ENCODE assay signal across 13 mouse cellular contexts in genomic region chr1:152280014-152280413, GRCm38 (mm10).
DNase-seq lines count a peak whose midpoint lies in the region; ATAC-seq and TF ChIP-seq lines count a peak whose summit lies in the region.
"Had no signal": no experiment of that assay in that cellular context is flagged by ENCODE, and none has a peak within 500 bp of the region (broad histone marks: within the 10 kb centered on the region; RNA-seq: fewer than 3 reads in every experiment).

No protein-coding gene starts in this region.

- no peaks in the 10 kb centered on the region for H3K4me1 ChIP-seq in liver, embryonic 14.5 days (replicated peaks; ENCODE audit: control insufficient read depth in 2 of 2, insufficient read depth in 2 of 2, low read length in 1 of 2)
- H3K4me1 ChIP-seq: midbrain, embryonic 12.5 days; stomach, embryonic 15.5 days had no signal

- peak; percentile 66 for TF ChIP-seq CTCF in liver, embryonic 14.5 days (IDR thresholded peaks at IDR 0.05; ENCODE audit: low read depth)

- no peak overlapping the region for H3K27ac ChIP-seq in liver, embryonic 14.5 days
- H3K27ac ChIP-seq: midbrain, embryonic 12.5 days; stomach, embryonic 15.5 days had no signal

- no peak overlapping the region for H3K4me3 ChIP-seq in liver, embryonic 14.5 days (ENCODE audit: insufficient read depth in 1 of 2, low read depth in 2 of 2, low read length in 2 of 2)
- H3K4me3 ChIP-seq: midbrain, embryonic 12.5 days; stomach, embryonic 15.5 days had no signal

- 12% methylated on average over 1 of the region's 1 CpGs for WGBS in liver, embryonic 14.5 days (ENCODE audit: insufficient replicate concordance)

- ATAC-seq in liver, embryonic 14.5 days (ENCODE audit: insufficient read depth): no peak
- no peak for ATAC-seq in frontal cortex, adult (ENCODE audit: low TSS enrichment)

- no peaks in the 10 kb centered on the region for H3K27me3 ChIP-seq in liver, embryonic 14.5 days (ENCODE audit: control insufficient read depth, insufficient read depth, low read length)
- H3K27me3 ChIP-seq: midbrain, embryonic 12.5 days; stomach, embryonic 15.5 days had no signal

- TF ChIP-seq EP300 in liver, embryonic 14.5 days (IDR thresholded peaks at IDR 0.05; ENCODE audit: low read depth): no peak

- DNase-seq in gastrocnemius, postnatal 10 days: peak; percentile 11
- DNase-seq in gastrocnemius, adult 8-10 months (ENCODE audit: low spot score in 2 of 2): no peak
- no peak for DNase-seq in liver, embryonic 14.5 days (ENCODE audit: low read depth in 3 of 3, low spot score in 3 of 3)
- DNase-seq in liver (no peak), ES-CJ7 (ENCODE audit: low read depth, low spot score) (peak; percentile 55)
- DNase-seq in induced T-regulatory cell, adult 2 months (ENCODE audit: low read depth): peak; percentile 52
- no peak for DNase-seq in gastrocnemius, postnatal 25 days
- DNase-seq: cerebellum, adult 11-12 months; gastrocnemius, postnatal 14 days had no signal

- H3K9me3 ChIP-seq in liver, embryonic 14.5 days (ENCODE audit: control insufficient read depth, low read length): no peaks in the 10 kb centered on the region
- H3K9me3 ChIP-seq: midbrain, embryonic 12.5 days; stomach, embryonic 15.5 days had no signal

- no peak overlapping the region for H3K4me2 ChIP-seq in liver, embryonic 14.5 days (ENCODE audit: low read depth)
- H3K4me2 ChIP-seq: midbrain, embryonic 12.5 days; stomach, embryonic 15.5 days had no signal

- no peak overlapping the region for H3K9ac ChIP-seq in liver, embryonic 14.5 days (replicated peaks)
- H3K9ac ChIP-seq: midbrain, embryonic 12.5 days; stomach, embryonic 15.5 days had no signal

- no peaks in the 10 kb centered on the region for H3K36me3 ChIP-seq in liver, embryonic 14.5 days (replicated peaks; ENCODE audit: control insufficient read depth, insufficient read depth, low read depth)
- H3K36me3 ChIP-seq: G1E; midbrain, embryonic 12.5 days; stomach, embryonic 15.5 days had no signal

Comparison
In these comparisons a context has a peak if more than half of its experiments do, and no peak if none do; other contexts are left out.
1. DNase-seq: peak in gastrocnemius, postnatal 10 days (single experiment), ES-CJ7 (single experiment) and induced T-regulatory cell, adult 2 months (single experiment); none in gastrocnemius, adult 8-10 months (0 of 2), liver, embryonic 14.5 days (0 of 3), liver (single experiment) and gastrocnemius, postnatal 25 days (single experiment).